Mouse (Mus musculus) myocyte (in vitro differentiated cells): Measurements from ENCODE around the gene Tial1. TPM values are rescaled to one million over a fixed set of nuclear protein-coding genes. Genes with fewer than 3 reads are reported as not detected.

ENCODE experiments used
- H3K27me3 ChIP-seq: one replicate; pipeline ENCODE4 v1.6.1; 2011; ENCODE audit not compliant: control insufficient read depth, insufficient read depth, insufficient read length
- H3K36me3 ChIP-seq: one replicate; pipeline ENCODE4 v1.6.1; 2011; ENCODE audit not compliant: control insufficient read depth, insufficient read depth
- H3K4me2 ChIP-seq: one replicate; pipeline ENCODE4 v1.6.1; 2011; ENCODE audit warnings: low read depth, control low read depth
- H3K4me3 ChIP-seq: one replicate; pipeline ENCODE4 v1.5.1; 2011; ENCODE audit warnings: mild to moderate bottlenecking, control low read depth, moderate library complexity
- H3K79me2 ChIP-seq: one replicate; pipeline ENCODE4 v1.6.1; 2011; ENCODE audit not compliant: control insufficient read depth, insufficient read depth
- H3ac ChIP-seq: one replicate; pipeline ENCODE4 v1.6.1; 2011; ENCODE audit not compliant: control insufficient read depth, insufficient read length
- CEBPB ChIP-seq: IDR thresholded peaks from 2 replicates; pipeline ENCODE4 v1.6.1; 2011; ENCODE audit warnings: mild to moderate bottlenecking, moderate library complexity; ENCODE audit not compliant: poor library complexity, insufficient read depth, severe bottlenecking
- E2F4 ChIP-seq: IDR thresholded peaks from one replicate; pipeline ENCODE4 v1.6.1; 2011; ENCODE audit warnings: mild to moderate bottlenecking, control low read depth, moderate library complexity; ENCODE audit not compliant: insufficient read depth
- MAX ChIP-seq: IDR thresholded peaks from one replicate; pipeline ENCODE4 v1.6.1; 2011; ENCODE audit warnings: low read depth, mild to moderate bottlenecking, control low read depth
- MYOD1 ChIP-seq, 3 experiments: IDR thresholded peaks; one replicate each; pipeline ENCODE4 v1.6.1; 2011; ENCODE audit warnings: control low read depth in 2 of 3, low read depth in 2 of 3, mild to moderate bottlenecking in 2 of 3, moderate library complexity in 1 of 3; ENCODE audit not compliant: insufficient read length in 2 of 3, control insufficient read depth in 1 of 3
- MYOG ChIP-seq, 3 experiments: IDR thresholded peaks; one replicate each; pipeline ENCODE4 v1.6.1; 2011; ENCODE audit warnings: control low read depth in 2 of 3, low read depth in 2 of 3, mild to moderate bottlenecking in 2 of 3; ENCODE audit not compliant: insufficient read length in 2 of 3, control insufficient read depth in 1 of 3, insufficient read depth in 1 of 3
- POLR2A ChIP-seq: IDR thresholded peaks from one replicate; pipeline ENCODE4 v1.6.1; 2011; ENCODE audit warnings: low read depth, mild to moderate bottlenecking, control low read depth, moderate library complexity; ENCODE audit not compliant: insufficient read length
- POLR2AphosphoS2 ChIP-seq: IDR thresholded peaks from one replicate; pipeline ENCODE4 v1.6.1; 2011; ENCODE audit warnings: low read depth, control low read depth; ENCODE audit not compliant: insufficient read length
- REST ChIP-seq: IDR thresholded peaks from one replicate; pipeline ENCODE4 v1.6.1; 2011; ENCODE audit warnings: mild to moderate bottlenecking, control low read depth, moderate library complexity; ENCODE audit not compliant: insufficient read depth, insufficient read length
- SRF ChIP-seq: IDR thresholded peaks from one replicate; pipeline ENCODE4 v1.6.1; 2011; ENCODE audit warnings: low read depth; ENCODE audit not compliant: control insufficient read depth, insufficient read length
- TCF12 ChIP-seq: IDR thresholded peaks from one replicate; pipeline ENCODE4 v1.6.1; 2011; ENCODE audit warnings: mild to moderate bottlenecking, control low read depth; ENCODE audit not compliant: poor library complexity, insufficient read depth, severe bottlenecking
- TCF3 ChIP-seq: IDR thresholded peaks from one replicate; pipeline ENCODE4 v1.6.1; 2011; ENCODE audit warnings: low read depth, control low read depth; ENCODE audit not compliant: insufficient read length
- USF1 ChIP-seq: IDR thresholded peaks from one replicate; pipeline ENCODE4 v1.6.1; 2011; ENCODE audit warnings: low read depth, mild to moderate bottlenecking, control low read depth, moderate library complexity
- polyA plus RNA-seq: library from polyadenylated mRNA; unstranded; fragments of >200 nt; fragmentation: generic; extraction: Trizol; gene quantifications from one replicate; pipeline ENCODE4 v1.2.1, GENCODE M21; 2012; ENCODE audit warnings: missing spikeins

Gene Tial1
- polyA plus RNA-seq, 1 experiment, result 31.4 TPM

- H3K36me3 ChIP-seq, result no peaks in the 10 kb centered on the region
- H3ac ChIP-seq, result peak overlapping the region; percentile 29
- H3K27me3 ChIP-seq, result peaks cover 17% of the 10 kb centered on the region
- H3K4me2 ChIP-seq, result peak overlapping the region; percentile 92
- TF ChIP-seq USF1 (no peak), POLR2A (no peak), TCF3 (no peak), TCF12 (no peak), MYOG (IDR thresholded peaks at IDR 0.05; ENCODE audit: control insufficient read depth in 1 of 3, insufficient read depth in 1 of 3, insufficient read length in 2 of 3, low read depth in 2 of 3) (no peak), CEBPB (no peak), MYOD1 (IDR thresholded peaks at IDR 0.05; ENCODE audit: control insufficient read depth in 1 of 3, insufficient read length in 2 of 3, low read depth in 2 of 3) (no peak), SRF (no peak), E2F4 (no peak), REST (no peak), POLR2AphosphoS2 (no peak), MAX (no peak)
- H3K4me3 ChIP-seq, result peak overlapping the region; percentile 24
- H3K79me2 ChIP-seq, result no peaks in the 10 kb centered on the region
These were observed 44.1 kb downstream of the Tial1 start for GRCm38 (mm10) chr7:128417226-128417929.

- no peak for TF ChIP-seq CEBPB
- TF ChIP-seq REST, result no peak
- TF ChIP-seq MYOG (IDR thresholded peaks at IDR 0.05; ENCODE audit: control insufficient read depth in 1 of 3, insufficient read depth in 1 of 3, insufficient read length in 2 of 3, low read depth in 2 of 3), result no peak
- TF ChIP-seq TCF12, result no peak
- no peak for TF ChIP-seq E2F4
- no peak for TF ChIP-seq POLR2AphosphoS2
- TF ChIP-seq SRF, result no peak
- TF ChIP-seq USF1, result no peak
- TF ChIP-seq MYOD1 (IDR thresholded peaks at IDR 0.05; ENCODE audit: control insufficient read depth in 1 of 3, insufficient read length in 2 of 3, low read depth in 2 of 3), result no peak
- no peak for TF ChIP-seq MAX
- no peak for TF ChIP-seq TCF3
- no peak for TF ChIP-seq POLR2A
- no peaks in the 10 kb centered on the region for H3K79me2 ChIP-seq
- H3K4me2 ChIP-seq, result no peak overlapping the region
- H3ac ChIP-seq, result no peak overlapping the region
- no peaks in the 10 kb centered on the region for H3K36me3 ChIP-seq
- H3K27me3 ChIP-seq, result peaks cover 17% of the 10 kb centered on the region
- H3K4me3 ChIP-seq, result no peak overlapping the region
These were observed 44.9 kb downstream of the Tial1 start for GRCm38 (mm10) chr7:128416664-128417063.

- Histone ChIP-seq H3K4me3 (no peak overlapping the region), H3K4me2 (no peak overlapping the region), H3K79me2 (no peaks in the 10 kb centered on the region), H3K27me3 (peaks cover 12% of the 10 kb centered on the region), H3K36me3 (no peaks in the 10 kb centered on the region), H3ac (no peak overlapping the region)
- TF ChIP-seq POLR2AphosphoS2 (no peak), CEBPB (no peak), SRF (no peak), MYOD1 (IDR thresholded peaks at IDR 0.05; ENCODE audit: control insufficient read depth in 1 of 3, insufficient read length in 2 of 3, low read depth in 2 of 3) (no peak)
These were observed 47.1 kb downstream of the Tial1 start for GRCm38 (mm10) chr7:128414433-128414832.

GRCm38 (mm10) chr7:128412071-128412833 lies 49.3 kb downstream of the Tial1 start:
- no peak overlapping the region for H3ac ChIP-seq
- H3K79me2 ChIP-seq, result no peaks in the 10 kb centered on the region
- H3K36me3 ChIP-seq, result no peaks in the 10 kb centered on the region
- no peak overlapping the region for H3K4me3 ChIP-seq
- no peak overlapping the region for H3K4me2 ChIP-seq
- peaks cover 7% of the 10 kb centered on the region for H3K27me3 ChIP-seq
- TF ChIP-seq MYOD1 (IDR thresholded peaks at IDR 0.05; ENCODE audit: control insufficient read depth in 1 of 3, insufficient read length in 2 of 3, low read depth in 2 of 3) (no peak), USF1 (no peak), E2F4 (no peak), TCF3 (no peak), MYOG (IDR thresholded peaks at IDR 0.05; ENCODE audit: control insufficient read depth in 1 of 3, insufficient read depth in 1 of 3, insufficient read length in 2 of 3, low read depth in 2 of 3) (no peak)

- TF ChIP-seq E2F4 (no peak), POLR2A (no peak), MAX (no peak), POLR2AphosphoS2 (no peak), SRF (no peak), CEBPB (no peak), TCF3 (no peak), USF1 (no peak), REST (no peak), MYOG (IDR thresholded peaks at IDR 0.05; ENCODE audit: control insufficient read depth in 1 of 3, insufficient read depth in 1 of 3, insufficient read length in 2 of 3, low read depth in 2 of 3) (no peak)
These were observed 50.7 kb downstream of the Tial1 start for GRCm38 (mm10) chr7:128410708-128411413.

More at GRCm38 (mm10) chr7:128410708-128411413, 50.7 kb downstream of the Tial1 start:
- Histone ChIP-seq H3K27me3 (no peaks in the 10 kb centered on the region), H3K4me3 (no peak overlapping the region), H3K79me2 (no peaks in the 10 kb centered on the region), H3ac (no peak overlapping the region), H3K36me3 (no peaks in the 10 kb centered on the region), H3K4me2 (no peak overlapping the region)
